Mouse (Mus musculus): Measurements from ENCODE around the gene Celf6.

- TF ChIP-seq POLR2A (IDR thresholded peaks at IDR 0.05; ENCODE audit: insufficient read length, low read depth) (peak; percentile 64), REST (IDR thresholded peaks at IDR 0.05; ENCODE audit: insufficient read depth, insufficient read length) (no peak)
Measured at GRCm38 (mm10) chr9:59617307-59617973, 39.7 kb downstream of the Celf6 start.

Measured in myocyte (in vitro differentiated cells).